Mouse (Mus musculus) kidney, postnatal 25 days (tissue): ENCODE results near the gene Slc31a1.

Source experiments
- DNase-seq, 2 experiments: peaks; one replicate each; pipeline ENCODE4 v3.0.0; 2021; ENCODE audit warnings: mixed read lengths in 2 of 2

Slc31a1 gene

DNA sequence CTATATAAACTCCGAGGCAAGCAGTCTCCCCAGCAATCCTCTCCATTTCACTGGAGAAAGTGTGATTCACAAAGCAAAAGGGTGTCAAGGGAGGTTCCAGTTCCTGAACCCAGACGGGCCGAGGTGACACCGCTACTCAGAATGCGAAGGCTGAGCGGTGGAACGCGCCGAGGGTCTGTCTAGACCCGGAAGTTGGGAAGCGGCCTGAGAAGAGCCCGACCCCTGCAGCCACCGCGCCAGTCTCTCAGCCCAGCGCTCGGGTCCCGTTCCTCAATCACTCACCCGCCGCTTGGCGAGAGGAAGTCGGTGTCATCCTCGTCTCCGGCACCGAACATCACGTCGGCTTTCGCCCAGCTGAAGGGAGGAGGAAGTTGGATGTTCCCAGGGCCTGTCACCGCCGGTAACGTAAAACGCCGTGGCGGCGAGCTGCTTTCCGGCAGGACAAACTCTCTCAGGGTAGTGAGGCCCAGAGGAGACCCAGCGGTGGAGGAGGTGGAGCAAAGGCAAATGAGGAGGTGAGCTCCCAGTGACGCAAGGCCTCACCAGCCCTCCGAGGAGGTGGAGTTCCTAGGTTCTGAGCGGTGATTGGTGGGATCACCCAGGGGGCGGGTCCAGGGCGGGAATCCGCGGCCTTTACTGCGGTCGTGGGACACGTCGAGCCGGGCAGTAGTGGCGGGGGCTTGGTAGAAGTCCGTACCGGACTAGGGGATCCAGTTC is at the start of gene Slc31a1, which contains the start of gene Fkbp15:
Gene Slc31a1 (plus strand): TSS at position 640 of the 717 bp plus-strand sequence.
Gene Fkbp15 (minus strand): TSS at position 461 of the 717 bp plus-strand sequence.
- DNase-seq, result peak; percentile 96 to 99

DNA sequence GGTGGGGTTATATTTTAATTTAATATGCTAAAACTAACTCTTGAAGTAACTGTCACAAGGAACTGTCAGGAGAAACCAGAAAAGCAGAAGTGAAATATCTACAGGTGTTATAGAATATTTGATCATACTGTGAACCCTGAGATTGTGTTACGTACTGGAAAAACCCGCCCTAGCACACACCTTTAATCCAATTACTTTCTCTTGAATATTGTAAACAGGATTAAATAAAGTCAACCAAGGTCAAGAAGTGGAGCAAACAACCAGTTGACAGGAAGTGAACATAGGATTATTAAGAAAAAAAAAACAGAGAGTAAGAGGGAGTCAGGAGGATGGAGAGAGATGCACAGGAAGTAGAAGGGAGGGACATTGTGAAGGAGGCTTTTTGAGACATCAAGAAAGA is 47.7 kb upstream of the Slc31a1 start:
- DNase-seq, result no peak

DNA sequence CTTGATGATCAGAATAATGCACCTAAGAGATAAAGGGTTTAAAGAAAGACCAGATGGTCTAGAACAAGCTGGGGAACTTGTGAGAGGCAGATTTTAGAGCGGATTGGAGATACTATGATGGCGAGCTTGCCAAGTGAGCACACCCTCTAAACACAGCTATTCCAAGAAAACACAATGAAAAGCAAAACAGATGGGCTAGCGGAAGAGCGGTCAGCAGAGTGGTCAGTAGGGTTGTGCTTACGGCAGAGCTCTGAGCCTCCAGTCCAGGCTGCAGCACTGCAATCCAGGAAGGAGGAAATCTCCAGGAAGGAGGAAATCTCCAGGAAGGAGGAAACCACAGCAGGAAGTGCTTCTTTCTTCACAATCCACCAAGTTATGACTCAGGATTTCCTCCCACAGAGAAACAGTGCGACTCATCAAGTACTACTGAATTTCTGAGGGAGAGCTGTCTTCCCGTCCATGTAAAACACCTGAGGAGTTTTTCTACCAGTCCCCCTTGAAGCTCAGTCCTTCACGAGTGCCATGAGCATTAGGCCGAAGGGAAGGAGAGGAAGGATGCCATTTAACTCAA is 46.8 kb upstream of the Slc31a1 start:
- DNase-seq, result no peak

DNA sequence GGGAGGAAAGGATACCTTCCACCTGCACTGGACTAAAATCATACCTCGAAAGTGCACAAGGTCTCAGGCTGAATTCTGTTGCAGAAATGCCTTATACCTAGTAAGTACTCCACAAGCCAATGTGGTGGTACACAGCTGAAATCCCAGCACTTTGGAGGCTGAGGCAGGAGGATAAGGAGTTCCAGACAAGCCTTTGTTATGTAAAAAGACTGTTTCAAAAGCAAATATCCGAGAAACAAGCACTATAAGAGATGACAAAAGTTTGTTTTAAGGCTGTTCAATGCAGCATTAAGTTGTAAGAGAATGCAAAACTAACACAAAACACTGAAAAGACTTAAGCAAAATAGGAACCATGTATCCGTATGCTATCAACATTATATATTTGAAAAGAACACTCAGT is 46.0 kb upstream of the Slc31a1 start:
- DNase-seq, result no peak

DNA sequence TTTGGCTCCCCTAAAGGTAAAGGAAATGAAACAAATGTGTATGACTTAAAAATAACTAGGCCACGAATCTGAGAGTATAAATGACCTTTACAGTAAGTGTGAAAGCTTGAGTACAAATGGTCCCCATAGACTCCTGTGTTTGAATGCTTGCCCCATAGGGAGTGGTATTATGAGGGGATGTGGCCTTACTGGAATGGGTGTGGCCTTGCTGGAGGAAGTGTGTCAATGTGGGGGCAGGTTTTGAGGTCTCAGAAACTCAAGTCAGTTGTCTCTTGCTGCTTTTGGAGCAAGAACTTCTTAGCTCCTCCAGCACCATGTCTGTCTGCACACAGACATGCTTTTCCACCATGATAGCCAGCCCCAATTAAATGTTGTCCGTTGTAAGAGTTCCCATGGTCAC is 44.1 kb upstream of the Slc31a1 start:
- DNase-seq, result no peak

DNA sequence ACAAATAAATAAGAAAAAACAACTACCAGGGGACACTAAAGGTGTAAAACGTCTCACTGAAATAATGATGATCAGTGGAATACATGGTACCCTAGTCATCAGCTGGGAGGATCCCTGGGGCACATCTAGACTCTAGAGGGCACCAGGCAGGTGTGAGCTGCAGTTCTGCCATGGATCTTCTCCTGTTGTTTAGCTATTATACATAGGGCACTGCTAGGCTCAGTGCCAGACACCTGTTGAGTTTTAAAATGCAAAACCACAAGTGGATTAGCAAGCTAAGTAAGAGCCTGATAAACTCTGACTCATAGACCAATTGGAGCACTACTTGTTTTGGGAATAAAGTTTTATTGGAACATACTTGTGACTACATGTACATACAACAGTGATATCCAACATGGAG is 42.2 kb upstream of the Slc31a1 start:
- DNase-seq, result no peak

DNA sequence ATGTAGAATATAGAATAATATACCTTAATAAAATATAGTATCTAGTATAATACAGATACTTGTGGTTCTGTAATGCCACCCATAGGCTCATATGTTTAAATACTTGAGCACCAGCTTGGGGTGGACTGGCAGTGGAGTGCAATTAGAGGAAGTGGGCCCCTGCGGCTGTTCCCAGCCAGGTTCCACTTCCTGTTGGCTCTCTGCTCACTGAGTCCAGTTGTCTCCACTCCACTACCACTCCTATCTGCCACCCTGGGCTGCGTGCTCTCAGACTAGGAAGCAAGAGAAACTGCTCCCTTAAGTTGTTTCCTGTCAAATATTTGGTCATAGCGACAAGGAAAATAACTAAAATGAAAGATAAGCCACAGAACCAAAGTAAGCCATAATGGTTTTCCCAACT is 37.8 kb upstream of the Slc31a1 start:
- no peak for DNase-seq

DNA sequence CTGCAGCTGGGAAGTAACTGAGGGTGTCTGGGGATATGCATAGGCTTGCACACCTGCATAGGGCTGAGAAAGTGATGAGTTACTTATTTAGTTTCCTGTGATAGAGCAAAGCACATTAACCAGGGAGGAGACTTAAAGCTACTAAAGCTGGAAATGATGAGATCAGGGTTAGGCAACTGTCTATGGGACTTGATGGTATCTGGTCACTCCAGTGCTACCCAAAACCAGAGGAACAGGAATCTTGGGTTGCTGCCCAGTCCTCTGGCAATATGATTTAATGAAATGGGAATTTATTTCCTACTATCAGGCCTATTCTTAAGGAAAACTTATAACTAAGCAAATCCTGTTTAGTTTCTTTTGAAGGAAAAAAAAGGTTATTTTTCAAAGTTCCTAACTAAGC is 34.4 kb upstream of the Slc31a1 start:
- peak in 1 of 2 experiments; percentile 24 for DNase-seq

DNA sequence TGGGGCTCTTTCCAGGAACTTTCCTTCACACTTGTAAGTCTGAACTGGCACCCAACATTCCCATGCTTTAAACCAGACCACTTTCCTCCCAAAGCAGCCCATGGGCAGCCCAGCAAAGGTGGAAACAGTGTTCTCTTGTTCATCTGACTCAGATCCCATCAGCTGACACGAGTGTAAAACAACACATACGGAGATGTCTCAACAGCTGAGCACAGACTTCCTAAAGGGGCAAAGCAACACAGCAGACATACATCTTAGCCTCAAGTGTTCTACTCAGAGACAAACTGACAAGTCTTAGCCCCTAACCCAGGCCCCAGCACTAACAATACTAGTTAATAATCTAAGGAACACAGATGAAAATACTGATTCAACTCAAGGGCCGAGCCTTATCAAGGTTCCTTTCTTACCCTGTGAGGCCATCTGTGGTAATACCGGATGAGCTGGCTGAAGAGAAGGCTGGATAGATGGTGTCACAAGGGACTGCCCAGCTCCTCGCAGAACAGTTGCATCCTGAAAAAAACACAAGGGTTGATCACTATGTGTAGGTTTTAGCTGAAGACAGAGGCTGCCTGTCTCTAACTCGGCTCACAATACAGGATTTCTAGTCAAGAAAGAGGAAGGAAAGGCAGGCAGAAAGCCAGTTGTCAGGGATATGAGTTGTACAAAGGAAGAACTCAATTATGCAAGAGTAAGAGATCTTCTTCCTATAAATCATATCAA is 31.4 kb upstream of the Slc31a1 start:
- no peak for DNase-seq

DNA sequence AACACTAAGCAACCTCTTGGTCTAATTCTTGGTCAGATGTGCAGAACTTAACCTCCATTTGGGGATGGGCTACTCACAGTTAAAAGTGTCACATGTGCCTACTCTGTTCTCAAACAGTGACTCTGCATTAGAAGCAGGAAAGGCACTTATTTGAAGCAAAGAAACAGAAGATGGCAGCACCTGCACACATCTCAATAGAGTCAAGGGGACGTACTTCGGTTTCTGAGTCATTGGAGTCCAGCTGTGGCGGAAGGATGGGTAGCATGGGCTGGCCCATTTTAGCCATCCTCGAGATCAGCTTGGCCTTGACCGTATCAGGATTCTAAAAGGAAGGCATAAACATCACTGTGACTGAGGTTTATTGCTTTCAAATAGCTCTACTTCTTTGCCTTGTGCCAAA is 28.6 kb upstream of the Slc31a1 start:
- DNase-seq, result no peak

DNA sequence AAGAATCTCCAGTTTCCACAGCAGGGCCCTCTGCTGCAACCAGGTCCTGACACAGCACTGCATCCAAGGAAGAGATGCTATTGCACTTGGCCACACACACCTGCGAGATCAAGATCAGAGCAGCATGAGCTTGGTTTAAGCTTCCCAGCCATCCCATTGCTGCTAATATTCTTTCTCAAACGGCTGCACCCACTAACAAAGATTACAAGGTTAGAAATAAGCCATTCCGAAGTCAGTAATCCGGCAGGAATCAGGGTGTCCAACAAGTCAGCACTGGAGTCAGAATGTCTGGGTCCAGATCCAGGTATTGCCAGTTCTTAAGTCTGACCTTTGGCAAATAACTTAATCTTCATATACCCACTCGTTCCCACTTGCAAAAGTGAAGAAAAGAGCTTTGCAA is 22.0 kb upstream of the Slc31a1 start:
- no peak for DNase-seq

DNA sequence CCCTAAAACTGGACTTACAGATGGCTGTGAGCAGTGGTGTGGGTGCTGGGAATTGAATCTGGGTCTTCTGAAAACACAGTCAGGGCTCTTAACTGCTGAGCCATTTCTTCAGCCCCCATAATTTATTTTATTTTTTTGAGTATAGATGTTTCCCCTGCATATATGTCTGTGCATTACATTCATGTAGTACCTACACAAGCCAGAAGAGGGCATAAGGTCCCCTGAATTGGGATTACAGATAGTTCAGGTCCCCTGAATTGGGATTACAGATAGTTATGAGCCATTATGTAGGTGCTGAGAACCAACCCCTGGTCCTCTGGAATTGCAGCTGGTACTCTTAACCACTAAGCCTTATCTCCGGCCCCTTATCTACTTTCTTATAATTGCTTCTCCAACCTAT is 16.5 kb upstream of the Slc31a1 start:
- DNase-seq, result peak in 1 of 2 experiments; percentile 36

DNA sequence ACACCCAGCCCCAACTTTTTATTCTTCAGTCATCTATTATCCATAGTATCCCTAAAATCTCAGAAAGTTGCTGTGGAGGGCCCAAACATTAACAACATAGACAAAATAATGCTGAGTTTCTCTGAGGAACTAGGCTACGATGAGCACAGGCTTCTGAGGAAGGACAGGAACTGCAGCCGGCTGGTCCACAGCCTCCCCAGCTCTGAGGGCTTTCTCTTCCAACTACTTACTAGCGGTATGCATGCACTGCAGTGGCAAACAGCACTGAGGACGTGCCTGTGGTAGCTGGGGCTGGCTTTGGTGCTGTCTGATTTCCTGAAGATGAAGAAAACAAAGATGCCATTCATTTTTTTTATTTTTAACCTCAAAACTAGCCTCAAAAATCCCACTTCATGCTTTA is 14.7 kb upstream of the Slc31a1 start:
- DNase-seq, result no peak

DNA sequence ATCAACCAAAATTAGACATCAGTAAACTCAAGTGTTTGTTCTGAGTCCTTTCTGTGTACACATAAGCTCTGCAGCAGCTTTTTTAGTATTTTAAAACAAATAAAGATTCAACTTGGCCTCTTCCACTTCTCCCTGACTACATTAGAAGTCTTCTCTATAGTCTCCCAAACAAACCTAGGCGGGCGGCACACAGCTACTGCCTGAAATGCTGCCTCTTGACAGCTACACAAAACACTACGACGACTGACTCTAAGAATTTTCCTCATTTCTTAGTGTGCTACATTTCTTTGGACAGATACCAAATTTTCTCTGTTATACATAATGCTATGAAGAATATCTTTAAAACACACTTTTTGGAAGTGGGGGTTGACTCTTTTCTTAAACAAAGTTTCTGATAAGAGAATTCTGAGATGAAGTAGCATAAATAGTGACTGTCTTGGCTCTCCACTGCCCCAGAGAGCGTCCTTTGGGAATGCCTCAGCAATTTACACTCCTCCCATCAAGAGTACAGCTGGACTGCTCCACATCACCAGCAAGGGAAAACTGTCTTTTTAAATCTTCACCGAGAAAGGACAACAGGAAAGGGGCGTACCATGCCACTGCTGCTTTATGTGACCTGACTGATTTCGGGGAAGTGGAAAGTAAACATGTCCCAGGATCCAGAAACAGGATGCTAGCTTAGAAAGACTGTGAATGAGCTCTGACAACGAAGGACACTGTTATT is 12.8 kb upstream of the Slc31a1 start:
- peak in 1 of 2 experiments; percentile 24 for DNase-seq

DNA sequence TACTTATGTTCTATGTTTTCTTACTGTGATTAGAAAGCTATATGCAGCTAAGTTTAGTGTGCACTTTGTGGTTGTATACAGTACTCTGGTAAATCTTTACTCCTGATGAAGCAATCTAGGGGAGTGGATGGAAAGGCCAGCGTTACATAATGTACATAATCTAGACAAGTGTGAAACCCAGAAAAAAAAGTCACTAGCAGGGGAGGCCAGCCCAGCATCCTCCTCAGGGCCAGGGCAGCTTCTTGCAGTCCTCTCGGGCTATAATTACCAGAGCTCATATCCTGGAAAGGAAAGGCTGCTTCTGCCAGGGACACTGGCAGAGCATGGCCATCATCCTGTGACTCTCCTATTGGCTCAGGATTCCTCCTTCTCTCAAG is 12.2 kb upstream of the Slc31a1 start:
- no peak for DNase-seq

DNA sequence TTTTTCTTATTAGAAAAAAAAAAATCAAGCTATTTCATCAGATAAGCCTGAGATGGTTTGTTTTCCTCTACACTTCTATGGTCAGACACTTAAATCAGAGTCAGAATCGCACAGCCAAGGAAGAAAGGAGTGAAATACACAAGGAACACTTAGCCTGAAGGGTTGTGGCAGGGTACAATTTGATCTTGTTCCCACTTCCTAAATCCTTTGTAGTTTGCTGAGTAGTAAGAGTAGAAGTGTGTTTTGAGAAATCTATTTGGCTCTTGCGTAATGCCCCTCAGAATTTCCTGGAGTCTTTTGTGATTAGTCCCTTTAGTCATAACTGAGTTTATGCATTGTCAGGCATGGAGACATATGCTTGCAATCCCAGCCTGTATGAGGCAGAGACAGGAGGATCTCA is 11.2 kb upstream of the Slc31a1 start:
- DNase-seq, result no peak

DNA sequence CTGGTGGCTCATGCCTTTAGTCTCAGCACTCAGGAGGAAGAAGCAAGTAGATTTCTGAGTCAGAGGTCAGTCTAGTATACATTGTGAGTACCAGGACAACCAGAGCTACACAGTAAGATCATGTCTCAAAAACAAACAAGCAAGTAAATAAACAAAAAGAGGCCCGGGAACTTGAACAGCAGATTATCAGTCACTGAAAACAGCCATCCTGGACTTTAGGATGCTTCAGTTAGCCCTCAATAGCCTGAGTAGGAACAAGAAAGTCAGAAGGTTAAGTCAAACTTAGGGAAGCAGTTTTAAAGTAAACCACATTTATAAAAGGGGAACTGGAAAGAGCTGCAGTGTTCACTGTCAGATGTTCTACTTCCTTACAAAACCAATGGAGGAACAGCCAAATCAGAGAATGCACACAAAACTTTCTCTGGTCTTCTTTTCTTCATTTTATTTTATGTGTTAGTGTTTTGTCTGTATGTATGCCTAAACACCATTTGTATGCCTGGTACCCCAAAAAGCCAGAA is 2.8 kb upstream of the Slc31a1 start:
- DNase-seq, result no peak

DNA sequence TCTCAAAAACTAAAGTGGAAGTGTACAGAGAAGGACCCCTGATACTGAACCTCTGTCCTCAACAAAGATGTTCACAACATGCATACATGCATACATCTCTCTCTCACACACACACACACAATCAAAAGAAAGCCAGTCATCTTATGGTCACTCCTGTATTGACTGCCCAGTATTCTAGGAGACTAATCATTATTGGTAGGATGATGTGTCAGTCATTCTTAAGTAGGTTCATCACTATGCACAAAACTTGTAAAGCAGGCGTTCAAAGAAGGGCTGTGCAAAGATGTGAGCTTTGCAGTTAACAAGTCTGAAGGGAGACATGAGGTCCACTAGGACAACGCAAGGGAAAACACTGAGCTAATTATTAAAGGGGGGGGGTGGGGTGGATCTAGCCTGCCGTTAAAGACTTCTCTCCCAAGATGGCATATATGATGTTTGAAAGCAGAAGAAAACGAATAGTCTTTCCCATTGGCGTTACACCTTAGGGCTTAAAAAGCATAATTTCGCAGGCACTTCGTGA is 1.2 kb upstream of the Slc31a1 start:
- no peak for DNase-seq

DNA sequence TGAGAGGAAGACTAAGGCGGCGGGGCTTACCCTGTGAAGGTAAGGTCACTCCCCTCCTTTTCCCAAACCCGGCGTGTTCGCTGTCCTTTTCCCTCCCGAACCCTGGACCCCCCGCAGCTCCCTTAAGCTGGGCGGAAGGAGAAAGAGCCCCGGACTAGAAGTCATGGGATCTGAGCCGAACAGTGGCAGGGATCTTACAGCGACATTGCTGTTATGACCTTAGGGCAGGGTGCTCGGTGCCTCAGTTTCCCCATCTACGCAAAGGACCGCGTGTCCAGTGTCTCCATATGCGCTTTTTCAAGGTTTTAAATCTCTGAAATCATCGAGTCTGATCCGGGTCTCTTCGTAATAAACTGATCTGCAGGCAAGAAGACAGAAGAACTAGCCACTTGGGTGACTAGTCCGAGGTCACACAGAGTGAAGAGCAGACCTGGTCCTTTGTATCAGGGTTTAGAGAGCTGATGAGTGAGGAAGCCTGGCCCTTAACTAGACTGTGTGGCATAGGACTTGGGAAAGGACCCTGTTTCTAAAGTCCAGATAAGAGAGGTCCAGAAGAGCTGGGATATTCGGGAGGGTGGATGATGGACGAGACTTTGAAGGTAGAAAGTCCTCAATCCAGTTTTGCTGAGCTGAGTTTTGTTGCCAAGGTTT is 403 bp downstream of the Slc31a1 start:
- no peak for DNase-seq

DNA sequence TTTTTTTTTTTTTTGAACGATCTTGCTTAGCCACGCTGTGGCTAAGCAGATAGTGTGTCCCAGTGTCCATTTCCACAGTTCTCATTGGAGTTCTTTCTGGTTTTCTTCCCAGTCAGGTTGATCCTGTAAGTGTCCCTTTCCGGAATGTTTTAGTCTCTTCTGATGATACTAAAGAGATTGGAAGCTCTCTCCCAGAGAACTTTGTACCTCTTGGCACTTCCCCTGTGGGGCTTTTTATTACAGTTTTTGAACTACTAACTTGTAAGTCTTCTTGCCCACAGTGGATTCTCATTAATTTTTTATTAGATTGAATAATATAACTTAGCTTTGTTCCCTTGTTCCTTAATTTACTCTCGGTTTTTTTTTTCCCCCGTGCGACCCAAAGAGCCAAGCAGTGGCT is 1.0 kb downstream of the Slc31a1 start:
- no peak for DNase-seq

DNA sequence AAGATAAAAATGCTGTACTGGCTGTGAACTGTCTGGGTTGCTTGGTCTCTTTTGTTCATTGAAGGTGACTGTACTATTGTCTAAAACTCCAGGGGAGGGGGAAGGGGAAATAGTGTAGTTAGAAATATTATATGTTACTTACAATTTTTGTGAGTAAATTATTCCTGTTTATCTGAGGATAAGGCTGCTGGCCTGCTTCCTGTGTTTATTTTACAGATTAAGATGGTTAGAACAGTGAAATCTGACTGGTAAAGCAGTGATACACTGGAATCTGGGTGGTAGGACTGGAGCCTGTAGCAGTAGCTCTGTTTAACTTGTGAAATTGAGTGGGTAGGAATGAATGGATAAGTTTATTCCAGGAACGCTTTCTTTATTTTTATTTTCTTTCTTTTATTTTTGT is 1.5 kb downstream of the Slc31a1 start:
- no peak for DNase-seq

DNA sequence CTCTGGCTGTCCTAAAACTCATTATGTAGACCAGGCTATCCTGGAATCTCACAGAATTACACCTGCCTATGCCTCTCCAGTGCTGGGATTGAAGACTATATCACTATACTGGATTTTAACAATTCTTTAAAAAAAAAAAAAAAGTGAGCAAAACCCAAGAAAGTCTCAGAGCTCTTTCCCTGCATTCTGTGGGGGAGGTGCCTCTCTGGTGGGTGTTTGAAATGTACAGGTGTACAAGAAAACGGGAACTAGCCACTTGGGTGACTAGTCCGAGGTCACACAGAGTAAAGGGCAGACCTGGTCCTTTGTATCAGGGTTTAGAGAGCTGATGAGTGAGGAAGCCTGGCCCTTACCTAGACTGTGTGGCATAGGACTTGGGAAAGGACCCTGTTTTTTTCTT is 1.9 kb downstream of the Slc31a1 start:
- DNase-seq, result no peak

DNA sequence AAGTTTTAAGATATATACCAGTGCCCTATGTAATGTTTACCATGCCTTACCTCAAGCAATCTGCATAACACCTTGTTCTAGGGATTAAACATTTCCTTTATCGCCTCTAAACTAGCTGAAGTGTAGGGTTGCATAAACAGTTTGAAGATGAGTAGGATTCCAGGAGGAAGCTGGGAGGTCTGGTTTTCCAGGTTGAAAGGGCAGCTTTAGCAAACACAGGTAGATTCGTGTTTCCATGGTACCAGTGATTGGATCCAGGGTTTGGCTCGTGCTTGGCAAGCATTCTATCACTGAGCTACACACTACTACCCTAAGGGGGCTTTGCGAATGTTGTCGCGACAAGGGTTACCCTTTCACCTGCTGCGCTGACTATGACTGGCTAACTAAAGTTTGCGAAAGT is 3.8 kb downstream of the Slc31a1 start:
- no peak for DNase-seq
